In the genomic region with DNA sequence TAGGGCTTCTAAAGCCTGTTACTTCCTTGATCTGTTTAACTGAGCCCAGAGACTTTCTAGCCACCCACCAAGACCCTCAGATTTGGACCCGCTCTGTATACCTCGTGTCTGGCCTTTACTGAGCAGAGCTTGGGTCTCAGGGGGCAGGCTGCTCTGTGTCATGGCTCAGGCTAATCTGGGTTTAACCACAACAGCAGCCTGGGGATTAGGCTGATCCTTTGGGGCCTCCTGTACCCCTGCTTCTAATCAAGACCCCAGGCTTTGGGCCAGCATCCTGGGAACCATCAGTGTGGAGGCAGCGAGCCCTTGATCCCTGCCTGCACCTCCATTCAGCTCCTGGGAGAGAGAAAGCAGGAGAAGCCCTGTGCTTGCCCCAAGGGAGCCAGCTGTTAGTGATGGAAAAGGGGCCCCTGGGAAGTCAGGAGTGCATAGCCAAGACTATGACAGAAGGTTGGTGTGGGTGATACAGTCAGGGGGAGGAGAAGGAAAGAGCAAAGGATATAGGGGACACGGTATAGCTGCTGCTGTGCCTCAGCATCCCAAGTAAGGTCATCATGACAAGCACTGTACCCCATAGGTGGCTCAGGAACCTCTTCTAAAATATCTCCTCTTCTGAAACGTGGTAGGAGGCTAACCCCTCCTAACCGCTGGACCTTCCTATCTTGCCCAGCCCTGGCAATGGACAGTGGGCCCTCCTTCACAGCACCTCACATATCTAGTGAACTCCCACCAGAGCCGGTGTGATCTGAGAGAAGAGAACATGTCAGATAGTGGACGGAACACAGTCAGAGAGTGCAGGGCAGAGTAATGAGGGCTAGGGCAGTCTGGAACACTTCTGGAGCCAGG, we compare ENCODE assay signal across 28 mouse cellular contexts. TPM values are rescaled to one million over a fixed set of nuclear protein-coding genes. Genes with fewer than 3 reads are reported as not detected.
DNase-seq lines count a peak whose midpoint lies in the region; ATAC-seq and TF ChIP-seq lines count a peak whose summit lies in the region.
"Had no signal": no experiment of that assay in that cellular context is flagged by ENCODE, and none has a peak within 500 bp of the region (broad histone marks: within the 10 kb centered on the region; RNA-seq: fewer than 3 reads in every experiment).

No protein-coding gene starts in this region.

- no peak for TF ChIP-seq CTCF in gastrocnemius, adult 2 months (IDR thresholded peaks at IDR 0.05)
- no peak for TF ChIP-seq CTCF in midbrain, postnatal 0 days (IDR thresholded peaks at IDR 0.05)

- H3K4me2 ChIP-seq in midbrain, postnatal 0 days (ENCODE audit: low read depth, low read length, poor library complexity, severe bottlenecking), result no peak overlapping the region
- H3K4me2 ChIP-seq: heart, embryonic 15.5 days; hindbrain, embryonic 14.5 days; limb, embryonic 15.5 days; liver, embryonic 15.5 days; lung, embryonic 15.5 days had no signal

- ATAC-seq in midbrain, postnatal 0 days (ENCODE audit: low FRiP score), result no peak
- ATAC-seq in inflammation-experienced regulatory T-cells, adult 6 months, result no peak
- ATAC-seq: forebrain, embryonic 16.5 days; intestine, embryonic 16.5 days; midbrain, embryonic 16.5 days; Patski had no signal

- 68% methylated on average over 8 of the region's 8 CpGs for WGBS in midbrain, embryonic 10.5 days
- WGBS in midbrain, postnatal 0 days, result 65% methylated on average over 8 of the region's 8 CpGs
- WGBS in limb, embryonic 10.5 days, result 82% methylated on average over 8 of the region's 8 CpGs

- peak overlapping the region; percentile 90 for H3K27ac ChIP-seq in gastrocnemius, adult 2 months
- H3K27ac ChIP-seq in midbrain, embryonic 10.5 days (replicated peaks), result 0 out of 2 replicates have a peak overlapping the region, but pooled peaks have one; percentile 20
- no peak overlapping the region for H3K27ac ChIP-seq in midbrain, postnatal 0 days (ENCODE audit: low read depth, low read length)
- H3K27ac ChIP-seq in limb, embryonic 10.5 days, result 0 out of 2 replicates have a peak overlapping the region, but pooled peaks have one; percentile 11
- H3K27ac ChIP-seq: forebrain, embryonic 10.5 days; heart, embryonic 15.5 days; hindbrain, embryonic 14.5 days; limb, embryonic 15.5 days; liver, embryonic 15.5 days; lung, embryonic 15.5 days had no signal

- H3K4me1 ChIP-seq in midbrain, embryonic 10.5 days, result peaks cover 50% of the 10 kb centered on the region
- peaks cover 4% of the 10 kb centered on the region for H3K4me1 ChIP-seq in midbrain, postnatal 0 days (ENCODE audit: insufficient read depth, low read length)
- H3K4me1 ChIP-seq in limb, embryonic 10.5 days, result peaks cover 66% of the 10 kb centered on the region
- H3K4me1 ChIP-seq: liver, embryonic 15.5 days had no signal

- no peak for DNase-seq in gastrocnemius, adult 2 months
- no peak for DNase-seq in gastrocnemius, postnatal 36 days
- DNase-seq in midbrain, embryonic 10.5 days (ENCODE audit: low spot score), result no peak
- no peak for DNase-seq in midbrain, postnatal 0 days (ENCODE audit: low spot score)
- DNase-seq in limb, embryonic 10.5 days (ENCODE audit: low spot score), result no peak
- DNase-seq in retina, postnatal 7 days (ENCODE audit: low read depth, low spot score), result peak; percentile 80
- DNase-seq: cerebellum, postnatal 36 days; gastrocnemius, postnatal 14 days; heart, postnatal 4 days; kidney, adult 9 months; kidney, postnatal 14 days; layer of hippocampus, postnatal 36 days; lung, postnatal 36 days; spleen, adult 18-20 months; thymus, postnatal 14 days had no signal

- peak overlapping the region; percentile 97 for H3K4me3 ChIP-seq in gastrocnemius, adult 2 months
- H3K4me3 ChIP-seq in midbrain, embryonic 10.5 days, result no peak overlapping the region
- H3K4me3 ChIP-seq in midbrain, postnatal 0 days (ENCODE audit: low read depth, low read length), result no peak overlapping the region
- no peak overlapping the region for H3K4me3 ChIP-seq in limb, embryonic 10.5 days
- H3K4me3 ChIP-seq: forebrain, embryonic 10.5 days; heart, embryonic 15.5 days; limb, embryonic 15.5 days; liver, embryonic 15.5 days; lung, embryonic 15.5 days; megakaryocyte, embryonic 14.5 days had no signal

- H3K9ac ChIP-seq in midbrain, postnatal 0 days (replicated peaks; ENCODE audit: low read length, poor library complexity, severe bottlenecking), result no peak overlapping the region
- H3K9ac ChIP-seq: heart, embryonic 15.5 days; hindbrain, embryonic 14.5 days; limb, embryonic 15.5 days; liver, embryonic 15.5 days; lung, embryonic 15.5 days had no signal

- H3K9me3 ChIP-seq in midbrain, embryonic 10.5 days (replicated peaks), result no peaks in the 10 kb centered on the region
- no peaks in the 10 kb centered on the region for H3K9me3 ChIP-seq in midbrain, postnatal 0 days (ENCODE audit: low read length)
- H3K9me3 ChIP-seq in limb, embryonic 10.5 days (replicated peaks), result no peaks in the 10 kb centered on the region
- H3K9me3 ChIP-seq: forebrain, embryonic 10.5 days; G1E; heart, embryonic 15.5 days; limb, embryonic 15.5 days; liver, embryonic 15.5 days; lung, embryonic 15.5 days; megakaryocyte, embryonic 14.5 days had no signal

- H3K27me3 ChIP-seq in midbrain, embryonic 10.5 days (ENCODE audit: low read depth, poor library complexity, severe bottlenecking), result peaks cover 85% of the 10 kb centered on the region
- H3K27me3 ChIP-seq in midbrain, postnatal 0 days (ENCODE audit: insufficient read depth, low read length), result no peaks in the 10 kb centered on the region
- H3K27me3 ChIP-seq in limb, embryonic 10.5 days (ENCODE audit: low read depth, poor library complexity, severe bottlenecking), result peaks cover 65% of the 10 kb centered on the region
- H3K27me3 ChIP-seq: Patski had no signal

- intact Hi-C loops in gastrocnemius, adult 2 months (cut with DNase I), result no loop called here
- intact Hi-C loops in gastrocnemius, postnatal 36 days (cut with DNase I), result no loop called here

- no peaks in the 10 kb centered on the region for H3K36me3 ChIP-seq in midbrain, embryonic 10.5 days
- 0 out of 2 replicates have a peak, but pooled peaks cover 3% of the 10 kb centered on the region for H3K36me3 ChIP-seq in midbrain, postnatal 0 days (ENCODE audit: insufficient read depth, low read length)
- no peaks in the 10 kb centered on the region for H3K36me3 ChIP-seq in limb, embryonic 10.5 days
- H3K36me3 ChIP-seq: forebrain, embryonic 10.5 days; G1E; heart, embryonic 15.5 days; limb, embryonic 15.5 days; liver, embryonic 15.5 days; lung, embryonic 15.5 days had no signal

RNA-seq across cellular contexts. Expression of a gene that starts 6.1 kb away (rescaled TPM):
- 10 to 100 TPM in 1 of 2 experiments, 1 to 10 TPM in 1; 9.0 to 14.4 TPM for total RNA-seq in gastrocnemius, adult 2 months (2021)
- total RNA-seq in gastrocnemius, postnatal 36 days (2021), result 10 to 100 TPM in 1 of 2 experiments, 1 to 10 TPM in 1; 7.9 to 12.5 TPM
- polyA plus RNA-seq in midbrain, embryonic 10.5 days (2016; fragmentation: Nextera tagmentation; extraction: Ambion mirVana), result 0.26 and 0.27 TPM in 2 replicates
- total RNA-seq in midbrain, postnatal 0 days (2014; rRNA removed), result 42.3 and 49.5 TPM in 2 replicates
- polyA plus RNA-seq in midbrain, postnatal 0 days (2015; fragmentation: Nextera tagmentation; extraction: Ambion mirVana), result 3.2 and 3.6 TPM in 2 replicates
- 0.20 and 0.26 TPM in 2 replicates for polyA plus RNA-seq in limb, embryonic 10.5 days (2016; fragmentation: Nextera tagmentation; extraction: Ambion mirVana)
- polyA plus RNA-seq in inflammation-experienced regulatory T-cells, adult 6 months (2017; shearing (Covaris generic)), result 1 to 10 TPM in 1 of 3 experiments, not detected in 2; 1.8 TPM
- total RNA-seq: G1E had no signal
- polyA plus RNA-seq: liver, embryonic 15.5 days had no signal

RNA-seq across cellular contexts. Expression of a gene that starts 35.2 kb away (rescaled TPM):
- total RNA-seq in gastrocnemius, adult 2 months (2021), result 10 to 100 TPM; 81.3 to 82.1 TPM
- total RNA-seq in gastrocnemius, postnatal 36 days (2021), result 10 to 100 TPM; 65.2 to 80.4 TPM
- polyA plus RNA-seq in midbrain, embryonic 10.5 days (2016; fragmentation: Nextera tagmentation; extraction: Ambion mirVana), result 111 and 120 TPM in 2 replicates
- total RNA-seq in midbrain, postnatal 0 days (2014; rRNA removed), result 103 and 132 TPM in 2 replicates
- 161 and 169 TPM in 2 replicates for polyA plus RNA-seq in midbrain, postnatal 0 days (2015; fragmentation: Nextera tagmentation; extraction: Ambion mirVana)
- 123 and 130 TPM in 2 replicates for polyA plus RNA-seq in limb, embryonic 10.5 days (2016; fragmentation: Nextera tagmentation; extraction: Ambion mirVana)
- 100 to 1,000 TPM; 113 to 167 (median 131) TPM for polyA plus RNA-seq in inflammation-experienced regulatory T-cells, adult 6 months (2017; shearing (Covaris generic))
